Mouse (Mus musculus) adrenal gland, postnatal 0 days (tissue): ENCODE results near the gene Smg6. TPM values are rescaled to one million over a fixed set of nuclear protein-coding genes. Genes with fewer than 3 reads are reported as not detected.
A peak's percentile ranks its signal among the peaks of the same experiment; 100 is the strongest.

ENCODE experiments used
- microRNA-seq: library from miRNA; unstranded; fragments of <30 nt; microRNA quantifications from one replicate; pipeline ENCODE4, GENCODE M21; 2016; ENCODE audit warnings: borderline replicate concordance; ENCODE audit not compliant: insufficient number of aligned reads
- polyA plus RNA-seq: library from polyadenylated mRNA; unstranded; fragments of >200 nt; fragmentation: Nextera tagmentation; extraction: Ambion mirVana; gene quantifications from 2 replicates; pipeline ENCODE4 v1.2.1, GENCODE M21; 2015

Gene Smg6
- polyA plus RNA-seq, result 8.7 and 10.6 TPM in 2 replicates

GRCm38 (mm10) chr11:74925577-74926387 is at the start of gene Smg6, which contains the start of gene Srr:
Smg6 (plus strand) TSS chr11:74925823.
Srr (minus strand) TSS chr11:74925948.

GRCm38 (mm10) chr11:74896901-74897677 is 28.5 kb upstream of the Smg6 start, which contains the start of gene Sgsm2:
Sgsm2 (minus strand) TSS chr11:74897060.

GRCm38 (mm10) chr11:74897678-74898516 is 27.7 kb upstream of the Smg6 start, which contains the start of gene Tsr1:
Tsr1 (plus strand) TSS chr11:74898071.

GRCm38 (mm10) chr11:75169405-75170080 is 243.9 kb downstream of the Smg6 start, which contains the start of gene Hic1:
Hic1 (minus strand) TSS chr11:75169519.

GRCm38 (mm10) chr11:75178672-75179208 is 253.1 kb downstream of the Smg6 start, which contains the start of gene Ovca2:
Ovca2 (minus strand) TSS chr11:75178835.

GRCm38 (mm10) chr11:75190905-75191441 is 265.4 kb downstream of the Smg6 start, which contains the start of gene Dph1:
Dph1 (minus strand) TSS chr11:75191241.

GRCm38 (mm10) chr11:75193256-75194071 is 267.8 kb downstream of the Smg6 start, which contains the start of gene Rtn4rl1:
Rtn4rl1 (plus strand) TSS chr11:75193783.

Small RNA genes lying within 50 kb of the gene (microRNA-seq; reads per million reads assigned to microRNA genes)
- gene Mir132 (595 reads per million, percentile 69 among the genes with 10 or more reads in this experiment), gene Mir212 (51.8 reads per million, percentile 35 among the genes with 10 or more reads in this experiment)

Other genes starting within 250 kb of the Smg6 start
- 56.9 and 65.3 TPM in 2 replicates for gene Pafah1b1, start 201.2 kb upstream of the Smg6 start, polyA plus RNA-seq
- gene Mettl16, start 155.0 kb upstream of the Smg6 start, polyA plus RNA-seq, result 14.5 and 20.0 TPM in 2 replicates
- 4.3 and 4.9 TPM in 2 replicates for gene Mnt, start 94.9 kb upstream of the Smg6 start, polyA plus RNA-seq
- gene Sgsm2, start 28.8 kb upstream of the Smg6 start, polyA plus RNA-seq, result 4.7 and 5.9 TPM in 2 replicates
- 16.3 and 19.9 TPM in 2 replicates for gene Tsr1, start 27.8 kb upstream of the Smg6 start, polyA plus RNA-seq
- 16.8 and 22.1 TPM in 2 replicates for gene Srr, start 125 bp downstream of the Smg6 start, polyA plus RNA-seq
- gene Hic1, start 243.7 kb downstream of the Smg6 start, polyA plus RNA-seq, result 12.6 and 17.0 TPM in 2 replicates